Mouse (Mus musculus): ENCODE data around the gene F5. TPM values are rescaled to one million over a fixed set of nuclear protein-coding genes. Genes with fewer than 3 reads are reported as not detected.

The F5 gene
- total and polyA plus RNA-seq, 2 experiments, result 77.7 to 157 TPM

DNA sequence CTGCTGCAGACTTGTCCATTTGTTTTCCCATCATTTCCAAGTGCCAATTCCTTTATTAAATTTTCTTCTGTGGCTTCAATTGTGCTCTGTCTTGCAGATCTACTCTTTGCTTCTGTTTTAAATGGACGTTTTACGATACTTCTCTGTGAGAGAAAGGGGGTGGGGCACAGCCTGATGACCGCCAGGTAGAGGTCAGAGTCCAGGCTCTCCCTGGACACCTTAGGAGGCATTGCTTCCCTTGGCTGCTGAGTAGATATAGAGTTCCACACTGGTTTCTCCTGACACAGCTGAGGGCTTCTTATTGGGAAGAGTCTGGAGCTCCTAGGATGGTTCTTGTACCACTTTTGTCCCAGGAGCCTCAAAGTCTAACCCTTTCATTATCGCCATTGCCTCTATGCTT, 59.3 kb downstream of the F5 start:
- TF ChIP-seq CTCF (IDR thresholded peaks at IDR 0.05; ENCODE audit: low read depth, low read length) (no peak), POLR2A (IDR thresholded peaks at IDR 0.05; ENCODE audit: extremely low read depth, insufficient read depth, low read length) (no peak)

DNA sequence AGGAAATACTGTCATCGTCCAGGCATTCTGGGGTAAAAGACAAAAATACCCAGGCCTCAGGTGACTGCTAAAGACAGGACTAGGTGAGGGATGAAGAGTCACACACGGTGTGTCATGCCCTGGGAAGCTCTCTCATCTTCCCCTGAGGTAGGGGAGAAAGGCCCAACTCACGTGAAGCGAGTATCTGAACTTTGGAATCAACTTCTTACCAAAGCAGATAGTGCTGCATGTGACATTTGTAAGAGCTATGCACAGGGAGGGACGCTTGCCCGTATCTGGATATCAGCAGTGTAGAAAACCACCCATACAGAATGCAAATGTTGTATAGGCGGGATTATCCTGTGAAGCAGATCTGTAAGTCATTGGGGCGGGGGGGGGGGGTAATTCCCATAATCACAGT, 61.0 kb downstream of the F5 start:
- H3K79me2 ChIP-seq (ENCODE audit: control insufficient read depth, insufficient read depth, low read length), result no peaks in the 10 kb centered on the region; the same call in 1 of the 2 replicates
- 0 out of 2 replicates have a peak overlapping the region, but pooled peaks have one; percentile 39 for H3K27ac ChIP-seq (replicated peaks; ENCODE audit: insufficient read depth, low read depth, low read length)
- DNase-seq (ENCODE audit: extremely low read depth, low read depth, low spot score), result peak; percentile 71
- no peak overlapping the region for H3K4me3 ChIP-seq (ENCODE audit: insufficient read depth, low read depth, low read length)
- WGBS, result 73% methylated on average over 8 of the region's 8 CpGs
- peaks cover 74% of the 10 kb centered on the region for H3K36me3 ChIP-seq (ENCODE audit: control insufficient read depth, insufficient read depth, low read length)
- H3K4me1 ChIP-seq (ENCODE audit: control insufficient read depth, insufficient read depth, low read length), result peaks cover 10% of the 10 kb centered on the region
- H3K9ac ChIP-seq (ENCODE audit: low read depth, low read length), result no peak overlapping the region
- TF ChIP-seq POLR2A (IDR thresholded peaks at IDR 0.05; ENCODE audit: extremely low read depth, insufficient read depth, low read length) (no peak), CTCF (IDR thresholded peaks at IDR 0.05; ENCODE audit: low read depth, low read length) (no peak)
- H3K27me3 ChIP-seq (ENCODE audit: control insufficient read depth, insufficient read depth, low read length), result no peaks in the 10 kb centered on the region

More for the DNA sequence above, 59.3 kb downstream of the F5 start:
- Histone ChIP-seq H3K27ac (replicated peaks; ENCODE audit: insufficient read depth, low read depth, low read length) (peak overlapping the region; percentile 78), H3K79me2 (ENCODE audit: control insufficient read depth, insufficient read depth, low read length) (no peaks in the 10 kb centered on the region; the same call in 1 of the 2 replicates), H3K9ac (ENCODE audit: low read depth, low read length) (no peak overlapping the region), H3K4me3 (ENCODE audit: insufficient read depth, low read depth, low read length) (no peak overlapping the region), H3K27me3 (ENCODE audit: control insufficient read depth, insufficient read depth, low read length) (no peaks in the 10 kb centered on the region), H3K36me3 (ENCODE audit: control insufficient read depth, insufficient read depth, low read length) (peaks cover 68% of the 10 kb centered on the region), H3K4me1 (ENCODE audit: control insufficient read depth, insufficient read depth, low read length) (peaks cover 10% of the 10 kb centered on the region)
- DNase-seq (ENCODE audit: extremely low read depth, low read depth, low spot score), result peak; percentile 72
- 29% methylated on average over 4 of the region's 4 CpGs for WGBS

DNA sequence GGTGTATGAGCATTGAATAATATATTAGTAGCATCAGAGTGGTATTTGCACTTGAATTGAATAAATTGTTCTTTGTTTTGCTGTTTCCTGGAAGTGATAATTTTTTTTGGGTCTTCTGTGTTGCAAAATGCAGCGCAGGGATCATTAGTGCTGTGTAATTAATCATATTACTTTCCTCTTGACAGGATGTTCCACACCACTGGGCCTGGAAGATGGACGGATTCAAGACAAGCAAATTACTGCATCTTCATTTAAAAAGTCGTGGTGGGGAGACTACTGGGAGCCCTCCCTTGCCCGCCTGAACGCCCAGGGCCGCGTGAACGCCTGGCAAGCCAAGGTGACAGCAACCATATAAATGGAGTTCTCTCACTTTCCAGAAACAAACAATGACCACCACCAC, 62.6 kb downstream of the F5 start:
- TF ChIP-seq POLR2A (IDR thresholded peaks at IDR 0.05; ENCODE audit: extremely low read depth, insufficient read depth, low read length) (no peak), CTCF (IDR thresholded peaks at IDR 0.05; ENCODE audit: low read depth, low read length) (no peak)
- no peaks in the 10 kb centered on the region; the same call in 1 of the 2 replicates for H3K79me2 ChIP-seq (ENCODE audit: control insufficient read depth, insufficient read depth, low read length)
- no peaks in the 10 kb centered on the region for H3K27me3 ChIP-seq (ENCODE audit: control insufficient read depth, insufficient read depth, low read length)
- H3K36me3 ChIP-seq (ENCODE audit: control insufficient read depth, insufficient read depth, low read length), result peaks cover 73% of the 10 kb centered on the region
- H3K4me3 ChIP-seq (ENCODE audit: insufficient read depth, low read depth, low read length), result no peak overlapping the region
- DNase-seq (ENCODE audit: extremely low read depth, low read depth, low spot score), result no peak
- 77% methylated on average over 8 of the region's 8 CpGs for WGBS
- peaks cover 10% of the 10 kb centered on the region for H3K4me1 ChIP-seq (ENCODE audit: control insufficient read depth, insufficient read depth, low read length)
- no peak overlapping the region for H3K9ac ChIP-seq (ENCODE audit: low read depth, low read length)
- H3K27ac ChIP-seq (replicated peaks; ENCODE audit: insufficient read depth, low read depth, low read length), result no peak overlapping the region

- peak; percentile 81 for DNase-seq (ENCODE audit: extremely low read depth, low read depth, low spot score)
- Histone ChIP-seq H3K27ac (replicated peaks; ENCODE audit: insufficient read depth, low read depth, low read length) (no peak overlapping the region; the same call in 1 of the 2 replicates), H3K27me3 (ENCODE audit: control insufficient read depth, insufficient read depth, low read length) (no peaks in the 10 kb centered on the region), H3K9ac (ENCODE audit: low read depth, low read length) (no peak overlapping the region), H3K36me3 (ENCODE audit: control insufficient read depth, insufficient read depth, low read length) (peaks cover 70% of the 10 kb centered on the region), H3K4me3 (ENCODE audit: insufficient read depth, low read depth, low read length) (no peak overlapping the region), H3K79me2 (ENCODE audit: control insufficient read depth, insufficient read depth, low read length) (no peaks in the 10 kb centered on the region), H3K4me1 (ENCODE audit: control insufficient read depth, insufficient read depth, low read length) (peaks cover 8% of the 10 kb centered on the region; the same call in 1 of the 2 replicates)
- TF ChIP-seq POLR2A (IDR thresholded peaks at IDR 0.05; ENCODE audit: extremely low read depth, insufficient read depth, low read length) (no peak), CTCF (IDR thresholded peaks at IDR 0.05; ENCODE audit: low read depth, low read length) (no peak)
- WGBS, result 23% methylated on average over 3 of the region's 3 CpGs
These were observed 63.5 kb downstream of the F5 start for GRCm38 (mm10) chr1:164215097-164215496.

DNA sequence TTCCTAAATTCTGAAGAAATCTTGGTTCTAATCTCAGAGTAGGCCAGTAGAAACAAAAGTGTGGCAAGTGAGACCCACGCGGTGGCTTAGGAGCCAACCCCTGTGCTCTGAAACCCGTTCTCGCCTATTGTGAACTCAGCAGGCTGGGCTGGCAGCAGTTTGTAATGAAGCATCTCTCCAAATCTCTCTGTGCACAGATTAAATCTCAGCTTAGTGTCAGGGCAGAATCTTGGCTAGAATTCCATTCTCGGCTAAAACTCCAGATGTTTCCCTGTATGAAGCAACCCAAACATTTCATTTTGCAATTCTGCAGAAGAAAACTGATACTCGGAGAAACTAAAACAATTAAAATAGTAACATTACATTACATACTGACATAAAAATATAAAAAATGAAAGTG, 63.9 kb downstream of the F5 start:
- WGBS, result 45% methylated on average over 6 of the region's 6 CpGs
- no peaks in the 10 kb centered on the region for H3K79me2 ChIP-seq (ENCODE audit: control insufficient read depth, insufficient read depth, low read length)
- H3K27me3 ChIP-seq (ENCODE audit: control insufficient read depth, insufficient read depth, low read length), result no peaks in the 10 kb centered on the region
- no peak overlapping the region; the same call in 1 of the 2 replicates for H3K27ac ChIP-seq (replicated peaks; ENCODE audit: insufficient read depth, low read depth, low read length)
- TF ChIP-seq CTCF (IDR thresholded peaks at IDR 0.05; ENCODE audit: low read depth, low read length), result no peak
- TF ChIP-seq POLR2A (IDR thresholded peaks at IDR 0.05; ENCODE audit: extremely low read depth, insufficient read depth, low read length), result no peak
- H3K4me1 ChIP-seq (ENCODE audit: control insufficient read depth, insufficient read depth, low read length), result peaks cover 9% of the 10 kb centered on the region; the same call in 1 of the 2 replicates
- H3K4me3 ChIP-seq (ENCODE audit: insufficient read depth, low read depth, low read length), result no peak overlapping the region
- H3K9ac ChIP-seq (ENCODE audit: low read depth, low read length), result no peak overlapping the region
- peak; percentile 64 for DNase-seq (ENCODE audit: extremely low read depth, low read depth, low spot score)
- H3K36me3 ChIP-seq (ENCODE audit: control insufficient read depth, insufficient read depth, low read length), result peaks cover 67% of the 10 kb centered on the region

Measured in liver, adult 2 months (tissue).